Comparison of ENCODE assay signal across 8 mouse cellular contexts in genomic region chr1:75191258-75191621, GRCm38 (mm10). TPM values are rescaled to one million over a fixed set of nuclear protein-coding genes. Genes with fewer than 3 reads are reported as not detected.
A peak's percentile ranks its signal among the peaks of the same experiment; 100 is the strongest.
DNase-seq lines count a peak whose midpoint lies in the region; TF ChIP-seq lines count a peak whose summit lies in the region.

No protein-coding gene starts in this region.

- peak overlapping the region; percentile 88 for H3K4me3 ChIP-seq in kidney, adult 2 months (ENCODE audit: insufficient read depth, low read depth, low read length)
- H3K4me3 ChIP-seq in bone marrow, adult 2 months (replicated peaks; ENCODE audit: control insufficient read depth, low read depth, low read length): peak overlapping the region; percentile 85
- H3K4me3 ChIP-seq in hindbrain, embryonic 10.5 days: peak overlapping the region; percentile 89
- peak overlapping the region; percentile 86 for H3K4me3 ChIP-seq in midbrain, embryonic 10.5 days

- peaks cover 10% of the 10 kb centered on the region; the same call in 1 of the 2 replicates for H3K4me1 ChIP-seq in kidney, adult 2 months (ENCODE audit: control insufficient read depth, insufficient read depth, low read length)
- H3K4me1 ChIP-seq in bone marrow, adult 2 months (ENCODE audit: control insufficient read depth, insufficient read depth, low read length): peaks cover 1% of the 10 kb centered on the region; the same call in 1 of the 2 replicates
- H3K4me1 ChIP-seq in hindbrain, embryonic 10.5 days (replicated peaks): peaks cover 31% of the 10 kb centered on the region
- peaks cover 28% of the 10 kb centered on the region for H3K4me1 ChIP-seq in midbrain, embryonic 10.5 days

- TF ChIP-seq CTCF in kidney, adult 2 months (conservative IDR thresholded peaks at IDR 0.05; ENCODE audit: insufficient read depth, insufficient read length, low read depth, low read length): no peak
- TF ChIP-seq CTCF in bone marrow, adult 2 months (IDR thresholded peaks at IDR 0.05; ENCODE audit: control insufficient read depth, insufficient read depth, low read length): no peak

- WGBS in kidney, adult 2 months: 40% methylated on average over 5 of the region's 5 CpGs
- 48% methylated on average over 5 of the region's 5 CpGs for WGBS in bone marrow, adult 2 months
- WGBS in hindbrain, embryonic 10.5 days: 45% methylated on average over 5 of the region's 5 CpGs
- WGBS in midbrain, embryonic 10.5 days: 47% methylated on average over 5 of the region's 5 CpGs

- H3K9me3 ChIP-seq in hindbrain, embryonic 10.5 days: no peaks in the 10 kb centered on the region
- no peaks in the 10 kb centered on the region for H3K9me3 ChIP-seq in midbrain, embryonic 10.5 days (replicated peaks)

- no peaks in the 10 kb centered on the region for H3K27me3 ChIP-seq in kidney, adult 2 months (replicated peaks; ENCODE audit: control insufficient read depth, insufficient read depth, low read length)
- no peaks in the 10 kb centered on the region for H3K27me3 ChIP-seq in hindbrain, embryonic 10.5 days (ENCODE audit: insufficient read depth, poor library complexity, severe bottlenecking)
- no peaks in the 10 kb centered on the region for H3K27me3 ChIP-seq in midbrain, embryonic 10.5 days (ENCODE audit: low read depth, poor library complexity, severe bottlenecking)

- intact Hi-C loops in gastrocnemius, postnatal 36 days (cut with DNase I): no loop called here

- H3K27ac ChIP-seq in kidney, adult 2 months (ENCODE audit: insufficient read depth, low read depth, low read length): peak overlapping the region; percentile 17; the same call in 1 of the 2 replicates
- H3K27ac ChIP-seq in bone marrow, adult 2 months (ENCODE audit: control insufficient read depth, insufficient read depth, low read depth, low read length, poor library complexity): peak overlapping the region; percentile 84
- peak overlapping the region; percentile 91 for H3K27ac ChIP-seq in hindbrain, embryonic 10.5 days
- peak overlapping the region; percentile 89 for H3K27ac ChIP-seq in midbrain, embryonic 10.5 days (replicated peaks)

- DNase-seq in kidney, adult 2 months: no peak
- DNase-seq in kidney, postnatal 36 days: no peak
- DNase-seq in hindbrain, embryonic 10.5 days (ENCODE audit: low spot score): no peak
- no peak for DNase-seq in midbrain, embryonic 10.5 days (ENCODE audit: low spot score)
- DNase-seq in cerebellum, adult 11 months: no peak
- DNase-seq in gastrocnemius, postnatal 36 days: no peak
- DNase-seq in frontal cortex, adult 2 months (ENCODE audit: extremely low spot score in 1 of 2, low spot score in 1 of 2): no peak

- TF ChIP-seq POLR2A in kidney, adult 2 months (IDR thresholded peaks at IDR 0.05; ENCODE audit: low read depth, low read length): no peak
- TF ChIP-seq POLR2A in bone marrow, adult 2 months (IDR thresholded peaks at IDR 0.05; ENCODE audit: borderline replicate concordance, control insufficient read depth, low read depth, low read length): no peak

- no peaks in the 10 kb centered on the region; the same call in none of the 2 replicates for H3K36me3 ChIP-seq in kidney, adult 2 months (ENCODE audit: control insufficient read depth, insufficient read depth, low read length)
- H3K36me3 ChIP-seq in hindbrain, embryonic 10.5 days: peaks cover 34% of the 10 kb centered on the region
- H3K36me3 ChIP-seq in midbrain, embryonic 10.5 days: peaks cover 35% of the 10 kb centered on the region

RNA-seq across cellular contexts. Expression of gene Ankzf1, which starts 0.7 kb away (rescaled TPM):
- 14.5 and 17.0 TPM in 2 replicates for polyA plus RNA-seq in kidney, adult 2 months (2012; rRNA removed)
- 16.6 and 27.7 TPM in 2 replicates for polyA plus RNA-seq in bone marrow, adult 2 months (2011; ENCODE audit: insufficient read depth, insufficient read length, low replicate concordance, missing spikeins)
- polyA plus RNA-seq in hindbrain, embryonic 10.5 days (2016; fragmentation: Nextera tagmentation; extraction: Ambion mirVana): 21.6 and 23.8 TPM in 2 replicates
- polyA plus RNA-seq in midbrain, embryonic 10.5 days (2016; fragmentation: Nextera tagmentation; extraction: Ambion mirVana): 22.9 and 24.1 TPM in 2 replicates
- total RNA-seq in gastrocnemius, postnatal 36 days (2021): 1 to 10 TPM; 3.8 to 4.7 TPM
- 41.4 and 49.9 TPM in 2 replicates for polyA plus RNA-seq in frontal cortex, adult 2 months (2012; rRNA removed)

RNA-seq across cellular contexts. Expression of gene Atg9a, which starts 0.8 kb away (rescaled TPM):
- polyA plus RNA-seq in kidney, adult 2 months (2012; rRNA removed): 67.5 and 86.5 TPM in 2 replicates
- polyA plus RNA-seq in bone marrow, adult 2 months (2011; ENCODE audit: insufficient read depth, insufficient read length, low replicate concordance, missing spikeins): 24.6 and 39.2 TPM in 2 replicates
- polyA plus RNA-seq in hindbrain, embryonic 10.5 days (2016; fragmentation: Nextera tagmentation; extraction: Ambion mirVana): 23.1 and 32.1 TPM in 2 replicates
- polyA plus RNA-seq in midbrain, embryonic 10.5 days (2016; fragmentation: Nextera tagmentation; extraction: Ambion mirVana): 18.8 and 25.4 TPM in 2 replicates
- 100 to 1,000 TPM in 1 of 2 experiments, 10 to 100 TPM in 1; 96.6 to 103 TPM for total RNA-seq in gastrocnemius, postnatal 36 days (2021)
- polyA plus RNA-seq in frontal cortex, adult 2 months (2012; rRNA removed): 101 and 107 TPM in 2 replicates

RNA-seq across cellular contexts. Expression of gene Abcb6, which starts 11.0 kb away (rescaled TPM):
- 41.3 and 47.0 TPM in 2 replicates for polyA plus RNA-seq in kidney, adult 2 months (2012; rRNA removed)
- 151 and 182 TPM in 2 replicates for polyA plus RNA-seq in bone marrow, adult 2 months (2011; ENCODE audit: insufficient read depth, insufficient read length, low replicate concordance, missing spikeins)
- polyA plus RNA-seq in hindbrain, embryonic 10.5 days (2016; fragmentation: Nextera tagmentation; extraction: Ambion mirVana): 32.6 and 35.7 TPM in 2 replicates
- 42.5 and 50.6 TPM in 2 replicates for polyA plus RNA-seq in midbrain, embryonic 10.5 days (2016; fragmentation: Nextera tagmentation; extraction: Ambion mirVana)
- total RNA-seq in gastrocnemius, postnatal 36 days (2021): 10 to 100 TPM; 21.4 to 21.6 TPM
- polyA plus RNA-seq in frontal cortex, adult 2 months (2012; rRNA removed): 24.7 and 29.2 TPM in 2 replicates

RNA-seq across cellular contexts. Expression of gene Glb1l, which starts 19.4 kb away (rescaled TPM):
- 118 and 146 TPM in 2 replicates for polyA plus RNA-seq in kidney, adult 2 months (2012; rRNA removed)
- polyA plus RNA-seq in bone marrow, adult 2 months (2011; ENCODE audit: insufficient read depth, insufficient read length, low replicate concordance, missing spikeins): 23.0 and 43.6 TPM in 2 replicates
- polyA plus RNA-seq in hindbrain, embryonic 10.5 days (2016; fragmentation: Nextera tagmentation; extraction: Ambion mirVana): 14.5 and 19.9 TPM in 2 replicates
- 14.8 and 16.0 TPM in 2 replicates for polyA plus RNA-seq in midbrain, embryonic 10.5 days (2016; fragmentation: Nextera tagmentation; extraction: Ambion mirVana)
- total RNA-seq in gastrocnemius, postnatal 36 days (2021): 1 to 10 TPM; 2.3 to 3.0 TPM
- 20.1 and 25.5 TPM in 2 replicates for polyA plus RNA-seq in frontal cortex, adult 2 months (2012; rRNA removed)

RNA-seq across cellular contexts. Expression of gene Stk16, which starts 19.4 kb away (rescaled TPM):
- 254 and 277 TPM in 2 replicates for polyA plus RNA-seq in kidney, adult 2 months (2012; rRNA removed)
- 74.2 and 168 TPM in 2 replicates for polyA plus RNA-seq in bone marrow, adult 2 months (2011; ENCODE audit: insufficient read depth, insufficient read length, low replicate concordance, missing spikeins)
- 143 and 153 TPM in 2 replicates for polyA plus RNA-seq in hindbrain, embryonic 10.5 days (2016; fragmentation: Nextera tagmentation; extraction: Ambion mirVana)
- polyA plus RNA-seq in midbrain, embryonic 10.5 days (2016; fragmentation: Nextera tagmentation; extraction: Ambion mirVana): 142 and 154 TPM in 2 replicates
- total RNA-seq in gastrocnemius, postnatal 36 days (2021): 10 to 100 TPM; 19.4 to 23.1 TPM
- polyA plus RNA-seq in frontal cortex, adult 2 months (2012; rRNA removed): 205 and 218 TPM in 2 replicates

Comparison
In these comparisons a context has a peak if more than half of its experiments do, and no peak if none do; other contexts are left out.
1. H3K27ac ChIP-seq: peak in every context shown above with its lines; median percentile 91 in hindbrain, embryonic 10.5 days; 89 in midbrain, embryonic 10.5 days; 84 in bone marrow, adult 2 months; 17 in kidney, adult 2 months.